Mouse (Mus musculus): ENCODE measurements around the gene Lig3. TPM values are rescaled to one million over a fixed set of nuclear protein-coding genes. Genes with fewer than 3 reads are reported as not detected.

Gene Lig3
- polyA plus RNA-seq, 1 experiment from 2014 or later = 33.9 TPM

DNA sequence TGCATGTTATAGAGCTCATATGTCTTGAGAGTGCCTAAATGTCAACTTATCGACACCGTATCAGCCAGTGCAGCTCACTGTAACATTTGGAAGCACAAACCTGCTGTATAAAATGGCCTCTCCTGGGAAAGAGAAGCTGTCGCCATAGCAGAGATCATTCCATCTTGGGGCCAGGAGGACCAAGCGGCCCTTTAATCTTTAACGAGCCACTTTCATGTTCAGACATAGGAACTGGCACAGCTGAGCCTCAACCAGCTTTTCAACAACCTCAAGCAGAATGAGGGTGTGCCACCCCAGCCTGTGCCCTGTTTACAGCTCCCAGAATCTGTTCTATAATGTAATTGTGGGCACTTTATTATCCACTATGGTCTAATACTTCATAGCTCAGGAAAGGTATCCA lies 69.4 kb downstream of the Lig3 start:
- H3K4me3 ChIP-seq = no peak overlapping the region
- no peak for ATAC-seq (ENCODE audit: insufficient number of reproducible peaks, insufficient read depth, low FRiP score, low TSS enrichment, low read depth)
- WGBS = 50% methylated on average over 5 of the region's 5 CpGs

DNA sequence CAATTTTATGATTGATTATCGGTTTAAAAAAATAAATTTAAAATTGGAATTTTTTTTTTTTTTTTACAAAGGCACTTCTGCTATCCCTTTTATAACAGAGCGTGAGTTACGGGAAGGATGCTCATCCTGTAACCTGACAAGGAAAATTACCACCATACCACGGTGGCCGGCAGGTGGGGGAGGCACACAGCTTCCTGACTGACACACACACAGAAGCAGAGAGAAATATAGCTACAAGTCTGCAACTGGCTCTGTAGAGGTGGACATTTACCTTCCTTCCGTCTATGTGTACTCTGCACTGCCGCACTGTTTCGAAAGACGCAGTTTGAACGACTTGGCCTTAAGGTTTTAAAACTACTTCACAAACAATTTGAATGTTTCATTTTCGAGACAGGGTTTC lies 71.2 kb downstream of the Lig3 start:
- no peaks in the 10 kb centered on the region for H3K36me3 ChIP-seq

More for the DNA sequence above, 69.4 kb downstream of the Lig3 start:
- Histone ChIP-seq H3K36me3 (no peaks in the 10 kb centered on the region), H3K4me2 (no peak overlapping the region), H3K9me3 (no peaks in the 10 kb centered on the region), H3K4me1 (peaks cover 20% of the 10 kb centered on the region), H3K27ac (no peak overlapping the region), H3K27me3 (no peaks in the 10 kb centered on the region), H3K9ac (no peak overlapping the region)

DNA sequence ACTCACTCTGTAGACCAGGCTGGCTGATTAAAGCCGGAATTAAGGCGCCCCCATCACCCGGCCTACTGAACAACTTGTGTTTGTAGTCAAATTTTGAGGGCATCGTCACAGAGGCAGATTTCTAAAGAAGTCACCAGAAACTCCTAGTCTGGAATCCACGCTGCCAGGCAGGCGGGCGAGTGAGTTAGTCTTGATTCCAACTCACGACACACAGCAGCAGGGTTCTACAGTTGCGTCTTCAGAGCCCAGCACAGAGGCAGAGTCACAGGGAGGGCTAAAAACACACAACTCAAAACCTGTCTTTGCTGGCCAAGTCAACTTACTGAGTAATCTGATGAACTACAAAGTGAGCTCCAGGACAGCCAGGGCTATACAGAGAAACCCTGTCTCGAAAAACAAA lies 71.6 kb downstream of the Lig3 start:
- ATAC-seq (ENCODE audit: insufficient number of reproducible peaks, insufficient read depth, low FRiP score, low TSS enrichment, low read depth) = no peak
- no peak overlapping the region for H3K4me3 ChIP-seq
- H3K36me3 ChIP-seq = no peaks in the 10 kb centered on the region
- no peak overlapping the region for H3K9ac ChIP-seq
- no peaks in the 10 kb centered on the region for H3K27me3 ChIP-seq
- H3K9me3 ChIP-seq = no peaks in the 10 kb centered on the region
- WGBS = 79% methylated on average over 10 of the region's 10 CpGs
- H3K4me1 ChIP-seq = peaks cover 10% of the 10 kb centered on the region; the same call in 1 of the 2 replicates
- no peak overlapping the region for H3K4me2 ChIP-seq
- H3K27ac ChIP-seq = no peak overlapping the region

More for the DNA sequence above, 71.2 kb downstream of the Lig3 start:
- H3K27me3 ChIP-seq = no peaks in the 10 kb centered on the region
- no peak overlapping the region for H3K9ac ChIP-seq
- ATAC-seq (ENCODE audit: insufficient number of reproducible peaks, insufficient read depth, low FRiP score, low TSS enrichment, low read depth) = no peak
- no peaks in the 10 kb centered on the region for H3K9me3 ChIP-seq
- H3K4me2 ChIP-seq = no peak overlapping the region
- no peak overlapping the region for H3K27ac ChIP-seq
- H3K4me1 ChIP-seq = peaks cover 10% of the 10 kb centered on the region; the same call in 1 of the 2 replicates
- no peak overlapping the region for H3K4me3 ChIP-seq
- whole genome bisulfite sequencing = 79% methylated on average over 11 of the region's 11 CpGs

DNA sequence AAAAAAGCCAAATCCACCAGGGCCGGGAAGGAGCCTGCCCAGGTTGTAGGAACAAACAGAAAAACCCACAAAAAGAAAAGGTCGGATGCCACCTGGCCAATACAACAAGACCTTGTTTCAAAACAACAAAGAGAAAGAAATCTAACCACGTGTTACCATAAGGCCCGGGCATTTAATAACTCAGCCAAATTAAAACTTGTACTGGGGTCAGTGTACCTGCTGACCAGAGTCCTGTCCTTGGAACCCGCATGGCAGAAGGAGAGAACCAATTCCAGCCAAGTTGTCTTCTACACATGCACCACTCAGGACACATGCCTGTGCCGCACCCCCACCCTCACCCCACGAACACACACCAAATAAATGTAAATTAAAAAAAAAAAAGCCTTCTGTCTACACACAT lies 72.0 kb downstream of the Lig3 start:
- H3K36me3 ChIP-seq = no peaks in the 10 kb centered on the region
- H3K4me2 ChIP-seq = no peak overlapping the region
- 87% methylated on average over 7 of the region's 7 CpGs for WGBS
- ATAC-seq (ENCODE audit: insufficient number of reproducible peaks, insufficient read depth, low FRiP score, low TSS enrichment, low read depth) = no peak
- no peak overlapping the region for H3K9ac ChIP-seq
- no peak overlapping the region for H3K27ac ChIP-seq
- no peak overlapping the region for H3K4me3 ChIP-seq
- H3K4me1 ChIP-seq = peaks cover 10% of the 10 kb centered on the region; the same call in 1 of the 2 replicates
- no peaks in the 10 kb centered on the region for H3K9me3 ChIP-seq
- no peaks in the 10 kb centered on the region for H3K27me3 ChIP-seq

Other genes starting within 250 kb of the Lig3 start
- gene Cct6b, start 16.8 kb upstream of the Lig3 start, polyA plus RNA-seq (2015; fragmentation: Nextera tagmentation; extraction: Ambion mirVana) = 0.29 and 0.52 TPM in 2 replicates
- 42.0 and 42.7 TPM in 2 replicates for gene Zfp830, start 16.8 kb upstream of the Lig3 start, polyA plus RNA-seq (2015; fragmentation: Nextera tagmentation; extraction: Ambion mirVana)
- gene Rffl, start 90.1 kb downstream of the Lig3 start, polyA plus RNA-seq (2015; fragmentation: Nextera tagmentation; extraction: Ambion mirVana) = 10.2 and 11.5 TPM in 2 replicates
- 11.7 and 12.9 TPM in 2 replicates for gene Rad51d, start 109.5 kb downstream of the Lig3 start, polyA plus RNA-seq (2015; fragmentation: Nextera tagmentation; extraction: Ambion mirVana)
- gene Fndc8, start 111.0 kb downstream of the Lig3 start, polyA plus RNA-seq (2015; fragmentation: Nextera tagmentation; extraction: Ambion mirVana) = 0.15 and 0.32 TPM in 2 replicates
- 33.6 and 36.1 TPM in 2 replicates for gene Nle1, start 127.3 kb downstream of the Lig3 start, polyA plus RNA-seq (2015; fragmentation: Nextera tagmentation; extraction: Ambion mirVana)
- gene Unc45b, start 129.4 kb downstream of the Lig3 start, polyA plus RNA-seq (2015; fragmentation: Nextera tagmentation; extraction: Ambion mirVana) = 5.7 and 8.6 TPM in 2 replicates
- 0.94 and 1.8 TPM in 2 replicates for gene Slfn5, start 170.2 kb downstream of the Lig3 start, polyA plus RNA-seq (2015; fragmentation: Nextera tagmentation; extraction: Ambion mirVana)
- 17.4 TPM in 2 replicates for gene Slfn9, start 210.7 kb downstream of the Lig3 start, polyA plus RNA-seq (2015; fragmentation: Nextera tagmentation; extraction: Ambion mirVana)
- 0.62 and 0.74 TPM in 2 replicates for gene Slfn8, start 239.7 kb downstream of the Lig3 start, polyA plus RNA-seq (2015; fragmentation: Nextera tagmentation; extraction: Ambion mirVana)

Data from embryonic facial prominence, embryonic 13.5 days (tissue).